Mouse (Mus musculus) forelimb bud, embryonic 11.5 days (tissue): Measurements from ENCODE around the gene Rreb1.

Experiments used
- DNase-seq: peaks from one replicate; pipeline ENCODE4 v3.0.0-alpha.2; 2012; ENCODE audit warnings: low read depth, low spot score

The Rreb1 gene

DNA sequence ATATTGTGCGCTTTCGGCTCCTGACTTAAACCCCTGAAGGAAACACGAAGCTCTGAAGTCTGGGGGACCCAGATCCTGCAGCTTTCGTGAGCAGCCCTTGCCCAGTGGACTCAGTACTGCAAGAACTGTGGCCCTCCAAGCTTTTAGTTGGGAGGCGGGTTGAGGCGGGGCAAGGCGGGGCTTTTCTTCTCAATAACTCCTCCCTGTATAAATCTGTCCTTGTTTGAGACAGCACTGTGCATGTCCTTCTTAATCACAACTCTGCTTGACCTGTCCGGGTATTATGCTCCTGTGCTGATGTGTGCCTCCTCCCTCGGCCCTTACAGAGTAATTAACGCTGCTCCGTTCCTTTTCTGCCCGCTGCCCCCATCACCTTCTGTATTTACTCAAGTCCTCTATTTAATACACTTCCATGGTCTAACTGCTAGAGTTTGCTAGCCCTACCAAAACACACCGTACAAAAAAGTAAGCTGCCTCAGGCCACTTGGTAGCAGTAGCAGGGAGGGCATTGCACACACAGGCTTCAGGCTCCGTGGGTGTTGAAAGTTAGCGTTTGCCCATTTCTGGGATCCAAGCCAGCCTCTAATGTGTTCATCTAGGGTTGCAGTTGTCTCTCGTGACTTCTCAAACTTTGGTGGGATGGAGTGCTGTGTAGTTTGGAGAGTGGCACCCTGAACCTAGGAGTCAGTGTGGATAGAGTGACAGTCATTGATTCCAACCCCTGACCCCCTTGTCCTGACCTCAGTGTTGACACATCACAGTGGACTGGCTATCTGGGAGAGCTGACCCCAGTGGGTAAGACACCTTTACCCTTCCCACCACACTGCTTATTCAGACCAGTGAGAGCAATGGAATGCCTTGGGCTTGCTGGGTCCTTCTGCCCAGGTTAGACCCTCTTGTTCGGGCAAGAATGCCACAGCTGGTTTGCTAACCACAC is 164.0 kb downstream of the Rreb1 start:
- DNase-seq: no peak

DNA sequence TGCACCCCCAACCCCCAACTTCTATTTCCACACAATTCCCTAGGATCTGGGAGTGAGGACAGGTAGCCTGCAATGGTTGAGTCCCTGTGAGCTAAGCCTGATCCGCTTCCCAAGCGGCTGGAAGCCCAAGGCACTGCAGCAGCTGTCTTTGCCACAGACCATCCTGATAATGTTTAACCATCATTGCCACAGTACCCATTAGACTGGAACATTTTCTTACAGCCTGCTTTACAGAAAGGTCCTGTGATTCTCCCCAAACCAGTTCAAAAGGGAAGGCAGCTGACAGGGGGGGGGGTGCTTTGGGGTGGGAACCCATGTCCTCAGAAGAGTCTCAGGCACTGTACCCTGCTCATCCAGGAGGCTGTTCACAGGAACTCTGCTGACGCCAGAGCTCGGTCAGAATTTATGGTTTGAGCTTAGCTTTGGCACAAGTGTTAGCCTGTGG is 164.7 kb downstream of the Rreb1 start:
- DNase-seq: no peak

DNA sequence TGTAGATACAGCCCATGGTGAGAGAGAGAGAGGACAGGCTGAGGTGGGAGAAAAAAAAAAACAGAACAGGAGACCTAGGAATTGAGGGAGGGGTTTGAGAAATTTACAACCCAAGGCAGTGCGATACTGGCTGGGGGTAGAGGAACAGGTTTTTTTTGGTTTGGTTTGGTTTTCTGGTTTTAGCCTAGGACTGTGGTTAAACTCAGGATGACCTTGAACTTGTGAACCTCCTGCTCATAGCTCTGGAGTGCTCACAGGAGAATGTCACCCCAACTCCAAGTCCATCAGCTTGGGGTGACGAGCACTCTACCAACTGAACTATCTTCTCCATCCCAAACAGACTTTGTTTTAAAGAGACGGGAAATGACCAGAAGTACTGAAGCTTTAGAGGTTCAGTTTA is 165.3 kb downstream of the Rreb1 start:
- DNase-seq: no peak

DNA sequence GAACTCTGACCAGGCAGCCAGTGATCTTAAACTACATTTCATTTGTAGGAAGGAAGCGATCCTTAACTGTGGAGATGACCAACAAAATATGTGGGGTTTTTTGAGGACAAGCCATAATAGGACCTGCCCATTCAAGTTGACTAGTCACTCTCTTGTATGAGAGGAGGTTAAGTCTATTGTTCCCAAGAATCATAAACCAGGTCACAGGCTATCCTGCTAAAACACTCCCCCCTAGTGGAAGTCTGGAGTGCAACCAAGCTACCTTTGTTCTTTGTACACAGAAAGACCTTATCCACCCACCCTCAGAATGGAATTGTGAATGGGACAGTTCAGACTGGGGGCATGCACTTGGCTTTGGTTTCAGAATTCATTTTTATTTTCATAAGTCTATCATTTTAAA is 166.1 kb downstream of the Rreb1 start:
- DNase-seq: peak; percentile 51

DNA sequence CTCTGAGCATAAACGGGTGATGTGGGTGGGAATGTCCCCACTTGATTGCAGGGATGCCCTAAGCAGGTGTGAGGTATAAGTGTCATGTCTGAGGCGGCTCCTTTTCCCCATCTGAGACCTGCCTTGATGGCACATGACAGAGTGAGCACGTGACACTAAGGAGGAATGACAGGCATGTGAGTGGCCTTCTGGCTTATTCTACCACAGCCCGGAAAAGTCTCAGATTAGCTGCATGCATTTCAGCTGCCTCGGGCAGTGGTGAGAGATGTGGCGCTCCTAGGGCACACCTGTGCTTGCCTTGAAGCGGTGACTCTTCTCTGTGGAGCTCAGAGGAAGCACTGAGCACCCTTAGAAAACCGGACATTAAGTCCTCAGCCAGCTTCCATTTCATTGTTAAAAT is 167.2 kb downstream of the Rreb1 start:
- DNase-seq: no peak

DNA sequence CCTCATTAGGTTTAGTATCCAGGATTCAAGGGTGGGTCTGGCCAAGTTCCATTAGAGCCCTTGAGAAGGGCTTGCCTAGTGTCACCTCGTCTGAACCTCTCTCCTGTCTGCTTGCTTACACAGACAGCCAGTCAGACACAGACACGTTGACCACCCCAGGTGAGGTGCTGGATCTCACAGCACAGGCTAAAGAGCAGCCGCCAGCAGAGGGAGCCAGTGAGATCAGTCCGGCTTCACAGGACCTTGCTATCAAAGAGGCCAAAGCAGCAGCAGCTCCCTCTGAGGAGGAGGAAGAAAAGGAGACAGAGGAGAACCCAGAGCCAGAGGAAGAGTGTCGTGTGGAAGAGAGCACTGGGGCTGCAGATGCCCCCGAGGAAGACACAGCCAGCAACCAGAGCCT is 168.5 kb downstream of the Rreb1 start:
- DNase-seq: peak; percentile 78

DNA sequence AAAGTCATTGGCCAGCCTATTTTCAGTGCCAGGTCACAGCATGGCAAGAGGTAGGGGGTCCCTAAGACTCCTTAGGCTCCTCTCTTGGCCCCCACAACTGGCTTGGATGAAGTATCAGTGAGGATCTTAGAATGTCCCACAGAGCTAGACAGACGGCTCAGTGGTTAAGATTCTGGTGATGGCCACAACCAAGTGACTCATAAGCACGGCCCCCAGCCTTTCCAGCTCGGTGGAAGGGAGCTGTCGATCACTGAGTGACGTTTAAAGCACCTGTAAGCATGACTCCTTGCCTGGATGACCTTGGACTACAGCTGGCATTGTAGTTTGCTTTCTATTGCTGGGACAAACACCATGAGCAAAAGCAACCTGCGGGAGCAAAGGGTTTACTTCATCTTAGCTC is 174.8 kb downstream of the Rreb1 start:
- no peak for DNase-seq

DNA sequence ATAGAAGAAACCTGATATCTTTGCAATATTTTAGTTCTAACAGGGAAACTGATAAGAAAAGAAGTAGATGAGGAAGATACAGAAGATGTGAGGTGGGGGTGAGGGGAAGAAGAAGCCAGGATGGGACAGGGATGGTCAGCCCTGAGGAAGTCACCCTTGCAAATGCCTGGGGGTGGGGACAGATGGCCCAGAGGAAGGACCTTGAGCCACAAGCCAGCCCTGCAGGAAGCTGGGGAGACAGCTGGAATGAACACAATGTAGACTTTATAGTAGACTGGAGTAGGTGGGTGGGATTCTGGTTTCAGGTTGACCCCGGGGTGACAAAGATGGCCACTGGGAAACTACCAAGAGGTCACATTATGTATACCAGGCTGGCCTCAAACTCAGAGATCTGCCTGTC is 176.1 kb downstream of the Rreb1 start:
- no peak for DNase-seq

DNA sequence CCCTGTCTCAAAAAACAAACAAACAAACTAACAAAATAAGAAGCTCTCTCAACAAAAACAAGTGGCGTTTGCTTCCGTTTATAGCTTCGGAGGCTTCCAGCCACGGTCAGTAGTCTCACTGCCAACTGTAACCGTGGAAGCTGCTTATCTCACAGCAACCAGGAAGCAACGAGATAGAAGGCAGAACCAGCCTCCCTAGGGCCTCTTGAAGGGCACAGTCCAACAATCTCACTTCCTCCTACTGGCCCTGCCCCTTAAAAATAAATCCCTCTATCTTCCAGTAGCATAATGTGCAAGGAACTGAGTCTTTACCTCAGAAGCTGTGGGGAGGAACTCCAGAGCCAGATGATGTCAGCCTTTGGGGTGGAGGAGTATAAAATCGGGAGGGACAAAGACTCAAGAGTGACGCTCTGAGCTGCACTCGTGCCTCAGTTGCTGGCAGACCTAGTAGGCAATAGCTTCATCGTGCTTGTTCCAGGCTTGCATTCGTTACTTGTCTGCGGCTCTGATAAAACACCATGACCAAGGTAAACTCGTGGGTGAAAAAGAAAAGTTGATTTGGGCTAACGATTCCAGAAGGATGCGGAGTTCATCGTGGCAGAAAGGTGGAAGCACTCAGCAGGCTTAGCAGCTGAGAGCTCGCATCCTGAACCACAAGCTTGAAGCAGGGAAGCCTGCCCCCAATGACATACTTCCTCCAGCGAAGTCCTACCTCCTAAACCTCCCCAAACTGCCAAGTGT is 180.5 kb downstream of the Rreb1 start:
- no peak for DNase-seq

DNA sequence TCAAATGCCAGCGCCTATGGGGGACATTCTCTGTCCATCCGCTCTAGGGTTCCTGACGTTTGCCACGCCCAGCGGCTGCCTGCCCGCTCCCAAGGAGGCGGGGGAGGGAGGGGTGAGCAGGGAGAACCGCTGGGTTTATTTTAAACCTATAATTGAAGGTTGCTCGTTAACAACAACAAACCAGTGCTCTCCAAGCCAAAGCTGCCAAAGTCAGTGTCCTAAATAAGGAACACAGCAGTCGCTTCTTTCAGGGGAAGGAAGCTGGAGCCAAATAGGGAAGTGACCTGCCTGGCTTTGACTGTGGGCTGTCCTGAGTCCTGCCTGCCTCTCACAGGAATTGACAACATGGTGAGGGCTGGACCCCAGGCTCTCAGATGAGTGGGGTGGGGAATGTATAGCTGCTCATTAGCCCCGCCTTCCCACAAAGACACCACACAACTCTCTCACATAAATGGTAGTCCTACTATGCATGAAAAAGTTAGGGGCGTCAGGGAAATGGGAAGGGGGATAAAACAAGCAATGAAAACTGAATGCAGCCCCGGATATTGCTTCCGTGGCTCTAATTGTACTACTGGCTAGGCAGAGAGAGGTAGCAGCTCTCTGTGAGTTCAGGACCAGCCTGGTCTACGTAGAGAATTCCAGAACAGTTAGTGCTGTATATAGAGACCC is 181.2 kb downstream of the Rreb1 start:
- no peak for DNase-seq

DNA sequence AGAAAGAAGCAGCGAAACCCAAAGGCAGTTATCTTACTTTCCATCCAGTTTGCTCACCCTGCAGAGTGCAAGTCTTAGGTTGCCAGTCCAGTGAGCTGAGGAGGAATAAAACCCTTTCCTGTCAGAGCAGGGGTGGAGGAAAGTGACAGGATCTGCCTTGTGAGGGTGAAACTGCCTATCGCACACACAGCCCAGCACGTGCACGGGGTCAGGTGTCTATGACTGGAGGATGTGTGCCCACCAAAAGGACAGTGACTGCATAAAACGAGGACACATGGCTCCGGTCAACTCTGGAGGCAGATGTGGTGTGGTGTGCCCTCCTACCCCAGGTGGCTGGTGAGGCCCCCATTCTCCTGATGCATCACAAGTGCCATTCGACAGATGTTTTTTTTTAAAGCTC is 181.7 kb downstream of the Rreb1 start:
- no peak for DNase-seq

DNA sequence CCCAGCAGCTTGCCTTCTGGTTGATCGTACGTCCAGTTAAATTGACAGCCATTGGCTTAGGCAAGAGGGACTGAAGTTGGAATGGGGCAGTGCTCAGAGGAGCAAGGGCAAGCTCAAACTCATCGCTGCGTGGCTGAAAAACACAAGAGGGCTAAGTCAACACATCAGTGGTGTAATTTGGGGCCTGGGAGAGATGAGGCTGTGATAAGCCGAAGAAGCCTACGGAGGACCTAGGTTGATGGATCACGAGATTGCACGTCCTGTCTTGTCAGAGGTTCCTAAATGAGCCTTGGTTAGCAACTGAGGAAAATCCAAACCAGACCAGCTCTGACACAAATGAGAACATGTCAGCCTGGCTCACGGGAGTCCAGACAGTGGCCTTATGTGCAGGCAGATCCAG is 184.3 kb downstream of the Rreb1 start:
- DNase-seq: no peak

DNA sequence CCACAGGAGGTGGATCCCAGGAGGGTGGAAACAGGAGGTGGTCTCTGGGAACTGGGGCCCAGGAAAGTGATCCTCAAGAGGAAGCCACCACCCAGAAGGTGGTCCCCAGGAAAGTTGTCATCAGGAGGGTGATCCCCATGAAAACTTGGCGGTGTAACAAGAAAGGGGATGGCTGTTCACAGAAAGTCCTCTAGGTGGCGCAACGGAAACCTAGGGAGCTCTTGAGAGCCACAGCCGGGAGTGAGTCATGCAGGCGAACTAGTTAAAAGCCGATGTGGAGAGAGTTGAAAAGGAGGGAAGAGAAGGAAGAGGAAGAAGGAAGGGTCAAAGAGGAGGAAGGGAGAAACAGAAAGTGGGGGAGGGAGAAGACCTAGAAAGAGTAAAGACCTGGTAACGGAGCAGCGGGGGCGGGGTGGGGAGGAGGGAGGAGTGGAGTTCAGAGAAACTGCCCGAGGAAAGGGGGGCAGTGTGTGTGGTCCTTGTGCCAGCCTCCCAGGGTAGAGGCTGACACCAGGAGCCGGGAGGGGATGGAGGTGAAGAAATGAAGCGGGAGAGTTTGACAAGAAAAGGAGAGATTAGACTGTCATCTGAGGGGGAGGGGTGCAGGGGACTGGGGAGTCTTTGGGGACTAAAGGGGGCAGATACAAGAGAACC is 185.3 kb downstream of the Rreb1 start:
- peak; percentile 89 for DNase-seq

DNA sequence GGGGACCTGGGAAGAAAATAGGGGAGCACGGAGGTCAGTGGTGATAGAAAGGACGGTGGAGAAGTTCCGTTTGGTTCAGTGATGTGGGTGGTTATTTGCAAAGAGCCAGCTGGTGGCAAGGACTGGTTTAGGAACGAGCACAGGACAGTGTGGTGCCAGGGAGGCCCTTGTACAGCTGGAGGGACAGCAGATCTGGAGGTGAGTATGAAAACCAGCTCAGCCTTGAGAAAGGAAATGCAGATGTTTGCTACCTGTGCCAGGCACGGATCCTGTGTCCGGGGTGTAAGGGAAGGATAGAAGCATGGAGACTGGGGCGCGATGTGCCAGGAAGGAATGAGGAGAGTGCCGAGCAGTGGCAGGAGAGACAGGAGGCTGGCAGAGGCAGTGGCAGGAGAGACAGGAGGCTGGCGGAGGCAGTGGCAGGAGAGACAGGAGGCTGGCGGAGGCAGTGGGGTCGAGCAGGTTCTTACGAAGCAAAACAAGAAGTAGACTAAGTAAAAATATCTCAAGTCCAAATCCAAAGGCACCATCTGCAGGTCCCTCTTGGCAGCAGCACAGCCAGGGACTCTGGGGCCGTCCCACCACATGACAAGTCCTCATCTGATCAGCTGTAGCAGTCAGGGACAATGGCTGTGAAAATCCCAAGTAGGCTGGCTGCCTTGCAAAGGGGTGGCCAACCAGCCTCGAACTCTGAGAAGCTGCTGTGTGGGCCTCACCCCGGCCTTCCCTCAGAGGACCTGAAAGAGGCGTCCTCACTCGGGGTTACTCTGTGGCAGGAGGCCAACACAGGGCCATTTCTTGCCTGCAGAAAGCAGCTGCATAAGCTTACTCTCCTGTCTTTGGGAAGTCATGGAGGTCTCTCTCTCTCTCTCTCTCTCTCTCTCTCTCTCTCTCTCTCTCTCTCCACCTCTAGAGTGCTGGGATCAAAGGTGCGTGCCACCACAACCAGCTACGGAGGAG is 186.2 kb downstream of the Rreb1 start:
- no peak for DNase-seq

DNA sequence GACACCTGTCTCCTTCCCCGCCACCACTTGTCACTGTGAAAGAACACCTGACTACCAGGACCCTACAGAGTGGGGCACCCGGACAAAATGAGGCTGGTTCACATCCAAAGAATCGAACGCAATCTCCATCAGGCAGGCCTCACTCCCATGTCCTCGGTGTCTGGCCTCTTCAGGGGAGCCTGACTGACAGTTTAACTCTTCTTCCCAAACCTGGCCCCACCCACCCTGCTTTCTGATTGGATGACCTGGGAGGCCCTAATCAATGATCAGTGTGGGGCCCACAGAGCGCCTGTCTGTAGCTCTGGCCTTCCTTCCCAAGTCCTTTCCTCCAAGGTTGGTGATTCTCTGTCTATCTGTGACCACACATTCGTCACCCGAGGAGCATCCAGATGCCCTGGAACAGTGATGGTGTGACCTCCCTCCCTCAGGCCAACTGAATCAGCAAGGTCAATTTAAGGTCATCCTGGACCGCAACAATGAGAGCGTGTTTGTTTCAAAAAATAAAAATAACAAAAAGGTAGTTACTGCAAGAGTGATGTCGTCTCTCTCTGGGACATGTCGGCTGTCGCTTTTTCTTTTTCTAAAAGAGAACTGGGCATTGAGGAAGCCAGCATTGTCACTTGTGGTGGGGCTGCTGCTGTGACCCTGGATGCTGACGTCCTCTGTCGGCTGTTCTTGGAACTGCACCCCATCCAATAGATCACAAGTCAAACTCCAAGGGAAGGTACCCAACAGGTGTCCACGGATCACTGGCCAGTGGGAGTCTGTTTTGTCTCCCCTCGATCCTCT is 187.1 kb downstream of the Rreb1 start:
- no peak for DNase-seq

DNA sequence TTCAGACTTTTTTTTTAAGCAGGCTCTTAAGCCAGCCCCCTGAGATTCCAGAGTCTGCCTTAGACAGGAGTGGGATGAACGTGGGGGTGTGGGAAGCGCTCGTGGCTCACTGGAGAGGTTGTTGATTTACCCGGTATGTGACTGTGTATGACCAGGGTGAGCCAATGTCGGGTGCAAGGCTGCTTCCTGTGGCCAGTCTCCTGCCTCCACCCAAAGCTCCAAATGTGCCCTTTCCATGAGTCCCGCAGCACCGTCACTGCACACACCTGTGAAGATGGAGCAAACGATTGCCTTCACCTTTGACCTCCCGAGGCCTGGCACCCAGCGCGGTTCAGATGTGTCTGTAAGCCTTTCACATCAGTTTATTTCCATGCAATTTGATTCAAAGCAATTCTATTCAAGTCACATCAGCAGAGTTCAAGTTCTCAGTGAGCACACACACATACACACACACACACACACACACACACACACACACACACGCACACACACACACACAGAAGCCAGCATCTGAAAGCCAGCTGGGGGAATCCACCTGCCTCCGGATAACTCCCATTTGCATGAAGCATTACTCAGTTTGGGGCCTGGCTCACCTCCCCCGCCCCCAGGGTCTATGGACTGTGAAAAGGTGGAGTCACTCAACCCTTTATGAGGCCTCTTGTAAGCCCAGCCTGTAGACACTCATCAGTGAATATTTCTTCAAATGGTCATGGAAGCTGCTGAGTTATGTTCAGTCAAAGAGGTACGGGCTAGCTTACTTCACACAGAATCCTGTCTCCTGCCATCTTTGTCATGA is 188.3 kb downstream of the Rreb1 start:
- peak; percentile 20 for DNase-seq

DNA sequence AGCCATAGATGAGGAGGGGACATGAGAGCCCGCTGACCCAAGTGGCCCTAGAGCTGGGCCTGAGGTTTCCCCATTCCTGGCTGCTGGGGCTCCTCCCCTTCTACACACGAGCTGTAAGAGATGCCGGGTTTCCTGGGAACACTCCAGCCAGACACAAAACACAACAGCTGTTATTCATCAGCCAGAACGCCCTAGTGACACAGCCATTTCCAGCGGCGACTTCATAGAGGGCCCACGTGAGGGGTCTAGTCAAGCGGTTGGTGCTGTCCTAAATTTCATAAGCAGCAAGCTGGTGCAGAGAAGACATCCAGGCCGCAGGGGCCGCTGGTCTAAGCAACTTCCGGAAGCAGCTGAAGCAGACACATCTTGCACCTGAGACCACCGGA is 188.8 kb downstream of the Rreb1 start:
- peak; percentile 61 for DNase-seq

DNA sequence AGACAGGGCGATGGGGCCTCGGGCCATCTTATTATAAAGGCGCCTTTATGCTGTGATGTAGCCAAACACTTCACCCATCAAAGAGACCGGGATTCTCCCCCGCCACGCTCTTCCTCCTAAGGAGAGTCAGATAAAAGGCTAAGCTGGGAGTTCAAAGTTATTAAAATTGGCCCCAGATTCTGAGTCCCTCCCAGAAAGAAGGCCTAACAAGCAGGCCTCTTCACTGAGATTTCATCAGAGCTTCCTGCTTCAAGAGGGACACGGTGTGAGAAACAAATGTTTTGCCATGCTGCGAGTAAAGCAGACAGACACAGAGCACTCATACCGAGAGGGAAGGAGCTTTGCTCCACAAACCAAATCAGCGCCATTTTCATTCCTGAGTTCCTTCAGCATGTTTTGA is 189.4 kb downstream of the Rreb1 start:
- no peak for DNase-seq

DNA sequence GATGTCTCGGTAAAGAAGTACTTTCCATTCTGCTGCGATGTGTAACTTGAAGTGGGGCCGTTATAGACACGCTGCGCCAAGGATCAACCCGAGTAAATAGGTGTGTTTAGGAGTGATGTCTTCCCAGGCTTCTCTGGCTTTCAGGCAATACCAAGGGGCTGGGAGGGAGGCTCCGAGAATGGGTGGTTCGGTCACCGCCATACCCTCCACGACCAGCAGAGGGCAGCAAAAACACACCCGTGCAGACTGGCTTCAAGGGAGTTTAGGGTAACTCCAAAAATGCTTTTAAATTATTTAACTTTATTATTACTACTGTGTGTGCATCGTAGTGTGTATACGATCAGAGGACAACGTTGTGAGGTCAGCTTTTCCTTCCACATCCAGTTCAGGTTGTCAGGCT is 191.1 kb downstream of the Rreb1 start:
- DNase-seq: peak; percentile 85
